Mouse (Mus musculus) kidney, adult 2 months (tissue): ENCODE measurements around the gene Olfr287. TPM values are rescaled to one million over a fixed set of nuclear protein-coding genes. Genes with fewer than 3 reads are reported as not detected.

Experiments
- DNase-seq: peaks from one replicate; pipeline ENCODE4 v3.0.0; 2021
- H3K27ac ChIP-seq: fragments of 200-500 bp; 2 replicates; pipeline ENCODE4 v1.5.1; 2012; ENCODE audit warnings: low read depth, low read length, control low read depth, inconsistent platforms; ENCODE audit not compliant: insufficient read depth
- H3K27me3 ChIP-seq: fragments of 200-500 bp; replicated peaks from 2 replicates; pipeline ENCODE4 v1.6.1; 2012; ENCODE audit warnings: mild to moderate bottlenecking, moderate library complexity, low read length, inconsistent platforms; ENCODE audit not compliant: control insufficient read depth, insufficient read depth
- H3K36me3 ChIP-seq: fragments of 200-500 bp; 2 replicates; pipeline ENCODE4 v1.6.1; 2012; ENCODE audit warnings: mild to moderate bottlenecking, moderate library complexity, low read length, inconsistent platforms; ENCODE audit not compliant: control insufficient read depth, insufficient read depth
- H3K4me1 ChIP-seq: fragments of 200-500 bp; 2 replicates; pipeline ENCODE4 v1.6.1; 2011; ENCODE audit warnings: low read length; ENCODE audit not compliant: control insufficient read depth, insufficient read depth
- H3K4me3 ChIP-seq: fragments of 200-500 bp; 2 replicates; pipeline ENCODE4 v1.5.1; 2011; ENCODE audit warnings: mild to moderate bottlenecking, low read depth, low read length, control low read depth; ENCODE audit not compliant: insufficient read depth
- CTCF ChIP-seq: fragments of 200-500 bp; conservative IDR thresholded peaks from 2 replicates; pipeline ENCODE4 v1.5.1; 2011; ENCODE audit warnings: low read depth, mild to moderate bottlenecking, control low read depth, low read length, moderate library complexity, mixed read lengths; ENCODE audit not compliant: insufficient read depth, insufficient read length
- POLR2A ChIP-seq: fragments of 200-500 bp; IDR thresholded peaks from one replicate; pipeline ENCODE4 v1.6.1; 2011; ENCODE audit warnings: low read depth, low read length, control low read depth
- WGBS: fragments of 180-500 bp; shearing (Covaris S2); methylation state at CpG from one replicate; pipeline ENCODE4 v1.1.7; 2018; 5-methylcytosine and 5-hydroxymethylcytosine counted together
- polyA plus RNA-seq: library from polyadenylated mRNA; depleted of rRNA; stranded (reverse); fragments of >200 nt; gene quantifications from 2 replicates; pipeline ENCODE4 v1.2.3, GENCODE M21; 2012

Gene Olfr287
- polyA plus RNA-seq, 1 experiment, result not detected

- Histone ChIP-seq H3K36me3 (no peaks in the 10 kb centered on the region), H3K27ac (no peak overlapping the region), H3K4me1 (no peaks in the 10 kb centered on the region), H3K27me3 (0 out of 2 replicates have a peak, but pooled peaks cover 4% of the 10 kb centered on the region), H3K4me3 (no peak overlapping the region)
- WGBS, result 19% methylated on average over 7 of the region's 7 CpGs
- no peak for DNase-seq
- TF ChIP-seq CTCF (no peak), POLR2A (no peak)
Measured at GRCm38 (mm10) chr15:98170365-98170764, 50.5 kb downstream of the Olfr287 start.

GRCm38 (mm10) chr15:98168622-98169004 lies 52.2 kb downstream of the Olfr287 start:
- H3K4me3 ChIP-seq, result no peak overlapping the region
- 0 out of 2 replicates have a peak, but pooled peaks cover 4% of the 10 kb centered on the region for H3K27me3 ChIP-seq
- WGBS, result 18% methylated on average over 19 of the region's 19 CpGs

GRCm38 (mm10) chr15:98167645-98168621 lies 52.9 kb downstream of the Olfr287 start:
- 8% methylated on average over 69 of the region's 69 CpGs for WGBS
- Histone ChIP-seq H3K36me3 (no peaks in the 10 kb centered on the region), H3K4me1 (no peaks in the 10 kb centered on the region), H3K27me3 (0 out of 2 replicates have a peak, but pooled peaks cover 4% of the 10 kb centered on the region), H3K27ac (no peak overlapping the region), H3K4me3 (peak overlapping the region; percentile 30; the same call in 1 of the 2 replicates)
- no peak for TF ChIP-seq POLR2A
- TF ChIP-seq CTCF, result no peak
- DNase-seq, result peak; percentile 73

More at GRCm38 (mm10) chr15:98168622-98169004, 52.2 kb downstream of the Olfr287 start:
- no peak for DNase-seq
- TF ChIP-seq CTCF, result no peak
- TF ChIP-seq POLR2A, result no peak
- Histone ChIP-seq H3K27ac (no peak overlapping the region), H3K4me1 (no peaks in the 10 kb centered on the region), H3K36me3 (no peaks in the 10 kb centered on the region)

- Histone ChIP-seq H3K27ac (no peak within 1 kb of the TSS), H3K4me3 (peak within 1 kb of the TSS; percentile 30; the same call in 1 of the 2 replicates), H3K4me1 (no peaks in the 10 kb centered on the region), H3K36me3 (no peaks in the 10 kb centered on the region), H3K27me3 (0 out of 2 replicates have a peak, but pooled peaks cover 4% of the 10 kb centered on the region)
- no peak for DNase-seq
- 3% methylated on average over 18 of the region's 18 CpGs for WGBS
- TF ChIP-seq CTCF (no peak), POLR2A (no peak)
Measured at GRCm38 (mm10) chr15:98166963-98167644, 53.8 kb downstream of the Olfr287 start, which contains the start of gene Ccdc184. Gene Ccdc184 (plus strand): TSS chr15:98167158.

- 92% methylated on average over 5 of the region's 5 CpGs for WGBS
- no peak for TF ChIP-seq CTCF
- TF ChIP-seq POLR2A, result no peak
Measured at GRCm38 (mm10) chr15:98165525-98165924, 55.3 kb downstream of the Olfr287 start, which contains the start of gene Asb8. Gene Asb8 (minus strand): TSS chr15:98165625.

GRCm38 (mm10) chr15:98162561-98162960 lies 58.3 kb downstream of the Olfr287 start:
- TF ChIP-seq CTCF, result no peak
- no peak for TF ChIP-seq POLR2A
- Histone ChIP-seq H3K4me1 (no peaks in the 10 kb centered on the region; the same call in 1 of the 2 replicates), H3K27ac (no peak overlapping the region), H3K36me3 (no peaks in the 10 kb centered on the region), H3K4me3 (no peak overlapping the region), H3K27me3 (0 out of 2 replicates have a peak, but pooled peaks cover 4% of the 10 kb centered on the region)
- no peak for DNase-seq
- WGBS, result 65% methylated on average over 4 of the region's 4 CpGs

More at GRCm38 (mm10) chr15:98165525-98165924, 55.3 kb downstream of the Olfr287 start, which contains the start of gene Asb8:
- no peaks in the 10 kb centered on the region for H3K36me3 ChIP-seq
- no peak for DNase-seq
- H3K27ac ChIP-seq, result no peak within 1 kb of the TSS
- H3K27me3 ChIP-seq, result 0 out of 2 replicates have a peak, but pooled peaks cover 4% of the 10 kb centered on the region
- H3K4me3 ChIP-seq, result no peak within 1 kb of the TSS
- H3K4me1 ChIP-seq, result no peaks in the 10 kb centered on the region; the same call in 1 of the 2 replicates
